Mouse (Mus musculus): ENCODE measurements around the gene Ptprf. TPM values are rescaled to one million over a fixed set of nuclear protein-coding genes. Genes with fewer than 3 reads are reported as not detected.

Gene Ptprf
- polyA plus RNA-seq, 1 experiment from 2014 or later: 46.8 TPM

GRCm38 (mm10) chr4:118290416-118291030 is 682 bp downstream of the Ptprf start:
- H3K9ac ChIP-seq (ENCODE audit: low read length): peak overlapping the region; percentile 94
- H3K36me3 ChIP-seq (ENCODE audit: control insufficient read depth, insufficient read depth, low read length): no peaks in the 10 kb centered on the region
- H3K4me2 ChIP-seq (ENCODE audit: low read depth, severe bottlenecking): peak overlapping the region; percentile 57
- H3K27me3 ChIP-seq (ENCODE audit: control insufficient read depth, insufficient read depth, low read length): no peaks in the 10 kb centered on the region
- H3K4me3 ChIP-seq (ENCODE audit: low read depth, low read length): peak overlapping the region; percentile 84
- WGBS: under 1% methylated on average over 55 of the region's 84 CpGs
- ATAC-seq (ENCODE audit: insufficient number of reproducible peaks, low FRiP score, low TSS enrichment, low read depth): 0 out of 2 replicates have a peak, but pooled peaks have one; percentile 21
- peak; percentile 69 for DNase-seq (ENCODE audit: low spot score)
- peaks cover 12% of the 10 kb centered on the region for H3K4me1 ChIP-seq (ENCODE audit: control insufficient read depth, insufficient read depth, low read length)
- peak overlapping the region; percentile 87 for H3K27ac ChIP-seq (replicated peaks; ENCODE audit: low read depth, low read length)
- no peaks in the 10 kb centered on the region for H3K9me3 ChIP-seq (ENCODE audit: control insufficient read depth, low read length)

GRCm38 (mm10) chr4:118289960-118290415 is 1.2 kb downstream of the Ptprf start:
- H3K27me3 ChIP-seq (ENCODE audit: control insufficient read depth, insufficient read depth, low read length): no peaks in the 10 kb centered on the region
- peak overlapping the region; percentile 94 for H3K9ac ChIP-seq (ENCODE audit: low read length)
- 1% methylated on average over 12 of the region's 12 CpGs for WGBS
- peaks cover 12% of the 10 kb centered on the region for H3K4me1 ChIP-seq (ENCODE audit: control insufficient read depth, insufficient read depth, low read length)
- ATAC-seq (ENCODE audit: insufficient number of reproducible peaks, low FRiP score, low TSS enrichment, low read depth) (peak; percentile 10), DNase-seq (ENCODE audit: low spot score) (peak; percentile 74)
- H3K9me3 ChIP-seq (ENCODE audit: control insufficient read depth, low read length): no peaks in the 10 kb centered on the region
- peak overlapping the region; percentile 57 for H3K4me2 ChIP-seq (ENCODE audit: low read depth, severe bottlenecking)
- peak overlapping the region; percentile 87 for H3K27ac ChIP-seq (replicated peaks; ENCODE audit: low read depth, low read length)
- peak overlapping the region; percentile 84 for H3K4me3 ChIP-seq (ENCODE audit: low read depth, low read length)
- H3K36me3 ChIP-seq (ENCODE audit: control insufficient read depth, insufficient read depth, low read length): no peaks in the 10 kb centered on the region

GRCm38 (mm10) chr4:118289266-118289665 is 1.9 kb downstream of the Ptprf start:
- Histone ChIP-seq H3K9ac (ENCODE audit: low read length) (no peak overlapping the region; the same call in 1 of the 2 replicates), H3K36me3 (ENCODE audit: control insufficient read depth, insufficient read depth, low read length) (peaks cover under 1% of the 10 kb centered on the region; the same call in 1 of the 2 replicates), H3K27ac (replicated peaks; ENCODE audit: low read depth, low read length) (no peak overlapping the region; the same call in 1 of the 2 replicates), H3K4me2 (ENCODE audit: low read depth, severe bottlenecking) (peak overlapping the region; percentile 57), H3K9me3 (ENCODE audit: control insufficient read depth, low read length) (no peaks in the 10 kb centered on the region), H3K27me3 (ENCODE audit: control insufficient read depth, insufficient read depth, low read length) (no peaks in the 10 kb centered on the region), H3K4me1 (ENCODE audit: control insufficient read depth, insufficient read depth, low read length) (peaks cover 12% of the 10 kb centered on the region), H3K4me3 (ENCODE audit: low read depth, low read length) (peak overlapping the region; percentile 84)
- DNase-seq (ENCODE audit: low spot score) (no peak), ATAC-seq (ENCODE audit: insufficient number of reproducible peaks, low FRiP score, low TSS enrichment, low read depth) (no peak)
- WGBS: 58% methylated on average over 5 of the region's 5 CpGs

- no peaks in the 10 kb centered on the region for H3K27me3 ChIP-seq (ENCODE audit: control insufficient read depth, insufficient read depth, low read length)
- no peak overlapping the region for H3K9ac ChIP-seq (ENCODE audit: low read length)
- H3K9me3 ChIP-seq (ENCODE audit: control insufficient read depth, low read length): no peaks in the 10 kb centered on the region
- H3K36me3 ChIP-seq (ENCODE audit: control insufficient read depth, insufficient read depth, low read length): peaks cover 5% of the 10 kb centered on the region; the same call in 1 of the 2 replicates
- DNase-seq (ENCODE audit: low spot score) (no peak), ATAC-seq (ENCODE audit: insufficient number of reproducible peaks, low FRiP score, low TSS enrichment, low read depth) (no peak)
- H3K4me2 ChIP-seq (ENCODE audit: low read depth, severe bottlenecking): no peak overlapping the region
- H3K4me3 ChIP-seq (ENCODE audit: low read depth, low read length): no peak overlapping the region
- peaks cover 12% of the 10 kb centered on the region for H3K4me1 ChIP-seq (ENCODE audit: control insufficient read depth, insufficient read depth, low read length)
- 78% methylated on average over 6 of the region's 6 CpGs for WGBS
- H3K27ac ChIP-seq (replicated peaks; ENCODE audit: low read depth, low read length): no peak overlapping the region
Observed at GRCm38 (mm10) chr4:118288531-118288930, 2.7 kb downstream of the Ptprf start.

GRCm38 (mm10) chr4:118286202-118286601 is 5.0 kb downstream of the Ptprf start:
- H3K4me3 ChIP-seq (ENCODE audit: low read depth, low read length): no peak overlapping the region
- H3K4me1 ChIP-seq (ENCODE audit: control insufficient read depth, insufficient read depth, low read length): peaks cover 14% of the 10 kb centered on the region
- DNase-seq (ENCODE audit: low spot score): no peak
- H3K27me3 ChIP-seq (ENCODE audit: control insufficient read depth, insufficient read depth, low read length): no peaks in the 10 kb centered on the region
- H3K27ac ChIP-seq (replicated peaks; ENCODE audit: low read depth, low read length): no peak overlapping the region
- ATAC-seq (ENCODE audit: insufficient number of reproducible peaks, low FRiP score, low TSS enrichment, low read depth): no peak
- no peak overlapping the region for H3K9ac ChIP-seq (ENCODE audit: low read length)
- peaks cover 9% of the 10 kb centered on the region; the same call in 1 of the 2 replicates for H3K36me3 ChIP-seq (ENCODE audit: control insufficient read depth, insufficient read depth, low read length)
- 84% methylated on average over 5 of the region's 5 CpGs for WGBS
- no peak overlapping the region for H3K4me2 ChIP-seq (ENCODE audit: low read depth, severe bottlenecking)
- H3K9me3 ChIP-seq (ENCODE audit: control insufficient read depth, low read length): no peaks in the 10 kb centered on the region

GRCm38 (mm10) chr4:118282182-118282562 is 9.0 kb downstream of the Ptprf start:
- Histone ChIP-seq H3K9ac (ENCODE audit: low read length) (no peak overlapping the region), H3K4me3 (ENCODE audit: low read depth, low read length) (no peak overlapping the region), H3K4me1 (ENCODE audit: control insufficient read depth, insufficient read depth, low read length) (peaks cover 13% of the 10 kb centered on the region), H3K4me2 (ENCODE audit: low read depth, severe bottlenecking) (no peak overlapping the region), H3K27me3 (ENCODE audit: control insufficient read depth, insufficient read depth, low read length) (no peaks in the 10 kb centered on the region), H3K9me3 (ENCODE audit: control insufficient read depth, low read length) (no peaks in the 10 kb centered on the region), H3K27ac (replicated peaks; ENCODE audit: low read depth, low read length) (no peak overlapping the region), H3K36me3 (ENCODE audit: control insufficient read depth, insufficient read depth, low read length) (peaks cover 9% of the 10 kb centered on the region; the same call in 1 of the 2 replicates)
- 64% methylated on average over 1 of the region's 1 CpGs for WGBS
- ATAC-seq (ENCODE audit: insufficient number of reproducible peaks, low FRiP score, low TSS enrichment, low read depth) (no peak), DNase-seq (ENCODE audit: low spot score) (no peak)

GRCm38 (mm10) chr4:118281444-118282181 is 9.6 kb downstream of the Ptprf start:
- H3K36me3 ChIP-seq (ENCODE audit: control insufficient read depth, insufficient read depth, low read length): peaks cover 9% of the 10 kb centered on the region; the same call in 1 of the 2 replicates
- no peak for ATAC-seq (ENCODE audit: insufficient number of reproducible peaks, low FRiP score, low TSS enrichment, low read depth)
- no peak overlapping the region for H3K4me3 ChIP-seq (ENCODE audit: low read depth, low read length)
- no peaks in the 10 kb centered on the region for H3K27me3 ChIP-seq (ENCODE audit: control insufficient read depth, insufficient read depth, low read length)
- no peak overlapping the region for H3K9ac ChIP-seq (ENCODE audit: low read length)
- 73% methylated on average over 13 of the region's 13 CpGs for WGBS
- no peak overlapping the region for H3K4me2 ChIP-seq (ENCODE audit: low read depth, severe bottlenecking)
- no peak overlapping the region for H3K27ac ChIP-seq (replicated peaks; ENCODE audit: low read depth, low read length)
- no peak for DNase-seq (ENCODE audit: low spot score)
- no peaks in the 10 kb centered on the region for H3K9me3 ChIP-seq (ENCODE audit: control insufficient read depth, low read length)
- H3K4me1 ChIP-seq (ENCODE audit: control insufficient read depth, insufficient read depth, low read length): peaks cover 18% of the 10 kb centered on the region

- H3K9me3 ChIP-seq (ENCODE audit: control insufficient read depth, low read length): no peaks in the 10 kb centered on the region
- DNase-seq (ENCODE audit: low spot score): no peak
- H3K36me3 ChIP-seq (ENCODE audit: control insufficient read depth, insufficient read depth, low read length): peaks cover 9% of the 10 kb centered on the region; the same call in 1 of the 2 replicates
- H3K27me3 ChIP-seq (ENCODE audit: control insufficient read depth, insufficient read depth, low read length): no peaks in the 10 kb centered on the region
- H3K9ac ChIP-seq (ENCODE audit: low read length): no peak overlapping the region
- ATAC-seq (ENCODE audit: insufficient number of reproducible peaks, low FRiP score, low TSS enrichment, low read depth): no peak
- H3K27ac ChIP-seq (replicated peaks; ENCODE audit: low read depth, low read length): no peak overlapping the region
- H3K4me3 ChIP-seq (ENCODE audit: low read depth, low read length): no peak overlapping the region
- peaks cover 28% of the 10 kb centered on the region for H3K4me1 ChIP-seq (ENCODE audit: control insufficient read depth, insufficient read depth, low read length)
- no peak overlapping the region for H3K4me2 ChIP-seq (ENCODE audit: low read depth, severe bottlenecking)
- 88% methylated on average over 7 of the region's 7 CpGs for WGBS
Observed at GRCm38 (mm10) chr4:118280506-118280905, 10.7 kb downstream of the Ptprf start.

All from limb, embryonic 11.5 days (tissue).